ENCODE assay signal across 8 mouse cellular contexts in the genomic region with DNA sequence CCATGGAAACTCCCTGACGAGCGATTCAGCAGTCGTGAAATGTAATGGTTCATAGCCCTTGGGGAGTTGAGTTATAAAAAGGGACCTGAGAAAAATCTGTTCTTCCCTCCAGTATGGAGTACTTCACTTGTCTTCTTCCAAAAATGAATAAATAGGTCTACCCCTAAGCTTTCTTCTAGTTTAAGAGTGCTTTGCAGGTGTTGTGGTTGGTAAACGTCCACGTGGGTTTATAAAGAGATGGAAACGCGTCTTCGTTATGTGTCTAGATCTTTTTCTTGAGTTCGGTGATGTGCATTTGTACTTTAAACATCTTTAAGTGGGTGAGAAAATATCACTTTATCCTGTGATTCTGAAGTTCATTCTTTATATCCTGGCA. TPM values are rescaled to one million over a fixed set of nuclear protein-coding genes. Genes with fewer than 3 reads are reported as not detected.
DNase-seq lines count a peak whose midpoint lies in the region; ATAC-seq and TF ChIP-seq lines count a peak whose summit lies in the region.

No protein-coding gene starts in this region.

- 3% methylated on average over 9 of the region's 9 CpGs for WGBS in liver, adult 2 months
- 4% methylated on average over 9 of the region's 9 CpGs for WGBS in embryonic facial prominence, embryonic 13.5 days
- 2% methylated on average over 9 of the region's 9 CpGs for WGBS in intestine, embryonic 15.5 days
- 3% methylated on average over 9 of the region's 9 CpGs for WGBS in neural tube, embryonic 12.5 days

- H3K4me1 ChIP-seq in liver, adult 2 months (ENCODE audit: control insufficient read depth, insufficient read depth, low read length): peaks cover 4% of the 10 kb centered on the region
- peaks cover 6% of the 10 kb centered on the region for H3K4me1 ChIP-seq in embryonic facial prominence, embryonic 13.5 days
- 0 out of 2 replicates have a peak, but pooled peaks cover 2% of the 10 kb centered on the region for H3K4me1 ChIP-seq in intestine, embryonic 15.5 days (replicated peaks)
- H3K4me1 ChIP-seq in neural tube, embryonic 12.5 days: peaks cover 9% of the 10 kb centered on the region

- no peak for TF ChIP-seq CTCF in liver, adult 2 months (IDR thresholded peaks at IDR 0.05; ENCODE audit: low read depth, low read length)

- H3K79me2 ChIP-seq in liver, adult 2 months (ENCODE audit: control insufficient read depth, insufficient read depth, low read length): no peaks in the 10 kb centered on the region

- H3K9me3 ChIP-seq in embryonic facial prominence, embryonic 13.5 days: no peaks in the 10 kb centered on the region
- H3K9me3 ChIP-seq in intestine, embryonic 15.5 days: no peaks in the 10 kb centered on the region
- no peaks in the 10 kb centered on the region for H3K9me3 ChIP-seq in neural tube, embryonic 12.5 days

- peak overlapping the region; percentile 68 for H3K4me2 ChIP-seq in embryonic facial prominence, embryonic 13.5 days
- peak overlapping the region; percentile 55 for H3K4me2 ChIP-seq in intestine, embryonic 15.5 days (replicated peaks)
- H3K4me2 ChIP-seq in neural tube, embryonic 12.5 days (replicated peaks): peak overlapping the region; percentile 72

- DNase-seq in liver, adult 2 months (ENCODE audit: extremely low read depth, low read depth, low spot score): peak; percentile 28
- DNase-seq in liver: no peak
- no peak for DNase-seq in adrenal gland, postnatal 36 days
- DNase-seq in cerebellum, postnatal 36 days: no peak
- no peak for DNase-seq in layer of hippocampus, postnatal 25 days (ENCODE audit: extremely low spot score in 1 of 2, low spot score in 1 of 2)

- no peak for ATAC-seq in embryonic facial prominence, embryonic 13.5 days (ENCODE audit: insufficient number of reproducible peaks, insufficient read depth, low FRiP score, low TSS enrichment, low read depth)
- no peak for ATAC-seq in intestine, embryonic 15.5 days
- no peak for ATAC-seq in neural tube, embryonic 12.5 days (ENCODE audit: low FRiP score, low read depth)

- H3K9ac ChIP-seq in liver, adult 2 months (ENCODE audit: low read depth, low read length): peak overlapping the region; percentile 76
- H3K9ac ChIP-seq in embryonic facial prominence, embryonic 13.5 days: peak overlapping the region; percentile 75
- peak overlapping the region; percentile 64 for H3K9ac ChIP-seq in intestine, embryonic 15.5 days
- H3K9ac ChIP-seq in neural tube, embryonic 12.5 days: peak overlapping the region; percentile 64

- H3K27ac ChIP-seq in liver, adult 2 months (replicated peaks; ENCODE audit: insufficient read depth, low read depth, low read length): peak overlapping the region; percentile 70
- peak overlapping the region; percentile 92 for H3K27ac ChIP-seq in embryonic facial prominence, embryonic 13.5 days
- peak overlapping the region; percentile 96 for H3K27ac ChIP-seq in intestine, embryonic 15.5 days
- peak overlapping the region; percentile 83; the same call in 1 of the 2 replicates for H3K27ac ChIP-seq in neural tube, embryonic 12.5 days

- H3K4me3 ChIP-seq in liver, adult 2 months (ENCODE audit: insufficient read depth, low read depth, low read length): peak overlapping the region; percentile 86
- H3K4me3 ChIP-seq in embryonic facial prominence, embryonic 13.5 days: peak overlapping the region; percentile 77
- peak overlapping the region; percentile 77 for H3K4me3 ChIP-seq in intestine, embryonic 15.5 days (replicated peaks)
- H3K4me3 ChIP-seq in neural tube, embryonic 12.5 days: peak overlapping the region; percentile 70

- TF ChIP-seq POLR2A in liver, adult 2 months (IDR thresholded peaks at IDR 0.05; ENCODE audit: extremely low read depth, insufficient read depth, low read length): no peak

- no peaks in the 10 kb centered on the region for H3K27me3 ChIP-seq in liver, adult 2 months (ENCODE audit: control insufficient read depth, insufficient read depth, low read length)
- H3K27me3 ChIP-seq in embryonic facial prominence, embryonic 13.5 days: no peaks in the 10 kb centered on the region
- H3K27me3 ChIP-seq in intestine, embryonic 15.5 days (replicated peaks): no peaks in the 10 kb centered on the region
- no peaks in the 10 kb centered on the region for H3K27me3 ChIP-seq in neural tube, embryonic 12.5 days (replicated peaks)

- peaks cover 23% of the 10 kb centered on the region for H3K36me3 ChIP-seq in liver, adult 2 months (ENCODE audit: control insufficient read depth, insufficient read depth, low read length)
- H3K36me3 ChIP-seq in embryonic facial prominence, embryonic 13.5 days: peaks cover 16% of the 10 kb centered on the region
- no peaks in the 10 kb centered on the region for H3K36me3 ChIP-seq in intestine, embryonic 15.5 days
- H3K36me3 ChIP-seq in neural tube, embryonic 12.5 days: peaks cover 21% of the 10 kb centered on the region

RNA-seq across cellular contexts. Expression of a gene that starts 0.9 kb away (rescaled TPM):
- 164 and 228 TPM in 2 replicates for total RNA-seq in liver, adult 2 months (2014; rRNA removed)
- polyA plus RNA-seq in liver, adult 2 months (2012; rRNA removed): 52.6 and 56.8 TPM in 2 replicates
- polyA plus RNA-seq in embryonic facial prominence, embryonic 13.5 days (2015; fragmentation: Nextera tagmentation; extraction: Ambion mirVana): 58.8 and 62.2 TPM in 2 replicates
- polyA plus RNA-seq in intestine, embryonic 15.5 days (2015; fragmentation: Nextera tagmentation; extraction: Ambion mirVana): 126 and 131 TPM in 2 replicates
- polyA plus RNA-seq in neural tube, embryonic 12.5 days (2016; fragmentation: Nextera tagmentation; extraction: Ambion mirVana): 103 and 117 TPM in 2 replicates
- 100 to 1,000 TPM; 113 to 187 TPM for total RNA-seq in adrenal gland, postnatal 36 days (2021)
- 10 to 100 TPM; 37.4 to 43.1 TPM for total RNA-seq in layer of hippocampus, postnatal 25 days (2021)

RNA-seq across cellular contexts. Expression of a gene that starts 14.5 kb away (rescaled TPM):
- 8.4 and 8.5 TPM in 2 replicates for total RNA-seq in liver, adult 2 months (2014; rRNA removed)
- polyA plus RNA-seq in liver, adult 2 months (2012; rRNA removed): 3.1 and 5.1 TPM in 2 replicates
- 21.3 and 22.1 TPM in 2 replicates for polyA plus RNA-seq in embryonic facial prominence, embryonic 13.5 days (2015; fragmentation: Nextera tagmentation; extraction: Ambion mirVana)
- 14.0 and 16.6 TPM in 2 replicates for polyA plus RNA-seq in intestine, embryonic 15.5 days (2015; fragmentation: Nextera tagmentation; extraction: Ambion mirVana)
- polyA plus RNA-seq in neural tube, embryonic 12.5 days (2016; fragmentation: Nextera tagmentation; extraction: Ambion mirVana): 52.8 and 53.1 TPM in 2 replicates
- 10 to 100 TPM; 40.8 TPM for total RNA-seq in adrenal gland, postnatal 36 days (2021)
- total RNA-seq in layer of hippocampus, postnatal 25 days (2021): 10 to 100 TPM; 84.9 to 89.5 TPM
